Mouse (Mus musculus) hindbrain, embryonic 15.5 days (tissue): ENCODE measurements at regions not wholly inside any gene's neighbourhood (a gene's known extent, or its start where the extent isn't known, plus 50 kb on each side); places are given as distances from the start of the nearest gene placed in this dataset.

ENCODE experiments used
- ATAC-seq: fragments of 200-750 bp; cut with Nextera tagmentation; 2 replicates; pipeline ENCODE4 v1.8.0; 2017; ENCODE audit warnings: low read depth, moderate number of reproducible peaks, moderate TSS enrichment; ENCODE audit not compliant: low FRiP score
- H3K27ac ChIP-seq: fragments of 300-500 bp; sonication (generic); replicated peaks from 2 replicates; pipeline ENCODE4 v1.5.1; 2015; ENCODE audit warnings: mild to moderate bottlenecking, inconsistent platforms
- H3K27me3 ChIP-seq: fragments of 300-500 bp; sonication (generic); 2 replicates; pipeline ENCODE4 v1.6.1; 2015; ENCODE audit warnings: control low read depth, inconsistent platforms
- H3K36me3 ChIP-seq: fragments of 300-500 bp; sonication (generic); 2 replicates; pipeline ENCODE4 v1.6.1; 2015; ENCODE audit warnings: control low read depth, inconsistent platforms
- H3K4me1 ChIP-seq: fragments of 300-500 bp; sonication (generic); replicated peaks from 2 replicates; pipeline ENCODE4 v1.6.1; 2015; ENCODE audit warnings: control low read depth, inconsistent platforms
- H3K4me2 ChIP-seq: fragments of 300-500 bp; sonication (generic); 2 replicates; pipeline ENCODE4 v1.6.1; 2015; ENCODE audit warnings: moderate library complexity, mild to moderate bottlenecking, inconsistent platforms
- H3K4me3 ChIP-seq: fragments of 300-500 bp; sonication (generic); 2 replicates; pipeline ENCODE4 v1.5.1; 2015; ENCODE audit warnings: mild to moderate bottlenecking, inconsistent platforms
- H3K9ac ChIP-seq: fragments of 300-500 bp; sonication (generic); 2 replicates; pipeline ENCODE4 v1.6.1; 2015; ENCODE audit warnings: inconsistent platforms
- H3K9me3 ChIP-seq: fragments of 300-500 bp; sonication (generic); 2 replicates; pipeline ENCODE4 v1.6.1; 2016; ENCODE audit warnings: control low read depth, inconsistent platforms
- WGBS: fragments of 180-500 bp; shearing (Covaris S2); methylation state at CpG from one replicate; pipeline ENCODE4 v1.1.7; 2015; 5-methylcytosine and 5-hydroxymethylcytosine counted together

- H3K9ac ChIP-seq = no peak overlapping the region
- H3K36me3 ChIP-seq = no peaks in the 10 kb centered on the region
- no peaks in the 10 kb centered on the region for H3K4me1 ChIP-seq
- H3K27ac ChIP-seq = no peak overlapping the region
- no peak for ATAC-seq
- no peak overlapping the region for H3K4me2 ChIP-seq
- WGBS = 98% methylated on average over 1 of the region's 1 CpGs
- H3K4me3 ChIP-seq = no peak overlapping the region
- H3K9me3 ChIP-seq = no peaks in the 10 kb centered on the region
- no peaks in the 10 kb centered on the region for H3K27me3 ChIP-seq
Observed at GRCm38 (mm10) chr14:71142465-71142864, 542.8 kb upstream of the Fam160b2 start.

- ATAC-seq = no peak; the same call in 1 of the 2 replicates
- 83% methylated on average over 4 of the region's 4 CpGs for WGBS
Observed at GRCm38 (mm10) chr14:71129771-71130211, 530.2 kb upstream of the Fam160b2 start.

GRCm38 (mm10) chr14:71128495-71128894 is 528.9 kb upstream of the Fam160b2 start:
- Histone ChIP-seq H3K36me3 (no peaks in the 10 kb centered on the region), H3K27me3 (no peaks in the 10 kb centered on the region), H3K9me3 (no peaks in the 10 kb centered on the region), H3K4me1 (peaks cover 6% of the 10 kb centered on the region; the same call in 1 of the 2 replicates), H3K4me2 (no peak overlapping the region), H3K27ac (no peak overlapping the region), H3K4me3 (no peak overlapping the region), H3K9ac (no peak overlapping the region)
- 82% methylated on average over 3 of the region's 3 CpGs for WGBS
- ATAC-seq = no peak

More at GRCm38 (mm10) chr14:71129771-71130211, 530.2 kb upstream of the Fam160b2 start:
- H3K4me2 ChIP-seq = no peak overlapping the region
- no peaks in the 10 kb centered on the region for H3K27me3 ChIP-seq
- H3K4me1 ChIP-seq = peaks cover 6% of the 10 kb centered on the region; the same call in 1 of the 2 replicates
- no peak overlapping the region for H3K27ac ChIP-seq
- H3K9ac ChIP-seq = no peak overlapping the region
- H3K9me3 ChIP-seq = no peaks in the 10 kb centered on the region
- no peaks in the 10 kb centered on the region for H3K36me3 ChIP-seq
- no peak overlapping the region for H3K4me3 ChIP-seq

- Histone ChIP-seq H3K4me1 (peaks cover 11% of the 10 kb centered on the region), H3K9ac (no peak overlapping the region), H3K27me3 (no peaks in the 10 kb centered on the region), H3K27ac (no peak overlapping the region), H3K4me3 (no peak overlapping the region), H3K9me3 (no peaks in the 10 kb centered on the region), H3K36me3 (no peaks in the 10 kb centered on the region), H3K4me2 (no peak overlapping the region)
- 62% methylated on average over 7 of the region's 7 CpGs for whole genome bisulfite sequencing
- ATAC-seq = no peak
Observed at GRCm38 (mm10) chr14:71118681-71119080, 519.0 kb upstream of the Fam160b2 start.

GRCm38 (mm10) chr14:71115798-71116432 is 516.3 kb upstream of the Fam160b2 start:
- peak; percentile 69; the same call in 1 of the 2 replicates for ATAC-seq
- 34% methylated on average over 3 of the region's 3 CpGs for WGBS
- peak overlapping the region; percentile 52; the same call in 1 of the 2 replicates for H3K27ac ChIP-seq
- no peak overlapping the region for H3K4me3 ChIP-seq
- H3K9me3 ChIP-seq = no peaks in the 10 kb centered on the region
- H3K4me1 ChIP-seq = peaks cover 11% of the 10 kb centered on the region
- no peaks in the 10 kb centered on the region for H3K27me3 ChIP-seq
- H3K36me3 ChIP-seq = no peaks in the 10 kb centered on the region
- no peak overlapping the region for H3K4me2 ChIP-seq
- no peak overlapping the region for H3K9ac ChIP-seq

- Histone ChIP-seq H3K4me1 (peaks cover 11% of the 10 kb centered on the region), H3K36me3 (no peaks in the 10 kb centered on the region), H3K27me3 (no peaks in the 10 kb centered on the region), H3K9ac (no peak overlapping the region), H3K9me3 (no peaks in the 10 kb centered on the region), H3K4me2 (no peak overlapping the region), H3K4me3 (no peak overlapping the region), H3K27ac (peak overlapping the region; percentile 47; the same call in 1 of the 2 replicates)
- peak; percentile 72; the same call in 1 of the 2 replicates for ATAC-seq
- WGBS = 63% methylated on average over 8 of the region's 8 CpGs
Observed at GRCm38 (mm10) chr14:71115095-71115797, 515.6 kb upstream of the Fam160b2 start.

- Histone ChIP-seq H3K4me3 (no peak overlapping the region), H3K27ac (no peak overlapping the region), H3K4me1 (peaks cover 11% of the 10 kb centered on the region), H3K9ac (no peak overlapping the region), H3K27me3 (no peaks in the 10 kb centered on the region), H3K4me2 (no peak overlapping the region), H3K9me3 (no peaks in the 10 kb centered on the region), H3K36me3 (no peaks in the 10 kb centered on the region)
- ATAC-seq = no peak
Observed at GRCm38 (mm10) chr14:71113198-71113597, 513.6 kb upstream of the Fam160b2 start.

- Histone ChIP-seq H3K27ac (no peak overlapping the region), H3K4me3 (no peak overlapping the region), H3K36me3 (no peaks in the 10 kb centered on the region), H3K27me3 (no peaks in the 10 kb centered on the region), H3K9ac (no peak overlapping the region), H3K4me1 (no peaks in the 10 kb centered on the region), H3K9me3 (no peaks in the 10 kb centered on the region), H3K4me2 (no peak overlapping the region)
- ATAC-seq = no peak
Observed at GRCm38 (mm10) chr14:71104617-71105016, 505.0 kb upstream of the Fam160b2 start.

- Histone ChIP-seq H3K27ac (no peak overlapping the region), H3K4me2 (no peak overlapping the region), H3K9ac (no peak overlapping the region), H3K4me1 (no peaks in the 10 kb centered on the region), H3K9me3 (no peaks in the 10 kb centered on the region), H3K27me3 (no peaks in the 10 kb centered on the region), H3K4me3 (no peak overlapping the region), H3K36me3 (no peaks in the 10 kb centered on the region)
- no peak for ATAC-seq
- WGBS = 89% methylated on average over 5 of the region's 5 CpGs
Observed at GRCm38 (mm10) chr14:71103955-71104354, 504.3 kb upstream of the Fam160b2 start.

- no peak overlapping the region for H3K9ac ChIP-seq
- H3K9me3 ChIP-seq = no peaks in the 10 kb centered on the region
- WGBS = 68% methylated on average over 7 of the region's 7 CpGs
- no peak overlapping the region for H3K27ac ChIP-seq
- no peaks in the 10 kb centered on the region for H3K36me3 ChIP-seq
- no peak overlapping the region for H3K4me3 ChIP-seq
- H3K4me1 ChIP-seq = no peaks in the 10 kb centered on the region
- H3K27me3 ChIP-seq = no peaks in the 10 kb centered on the region
- no peak for ATAC-seq
- no peak overlapping the region for H3K4me2 ChIP-seq
Observed at GRCm38 (mm10) chr14:71095661-71096422, 496.2 kb upstream of the Fam160b2 start.

GRCm38 (mm10) chr14:71092626-71093326 is 493.1 kb upstream of the Fam160b2 start:
- 66% methylated on average over 8 of the region's 8 CpGs for WGBS
- no peaks in the 10 kb centered on the region for H3K27me3 ChIP-seq

More at GRCm38 (mm10) chr14:71092626-71093326, 493.1 kb upstream of the Fam160b2 start:
- H3K9me3 ChIP-seq = no peaks in the 10 kb centered on the region
- H3K9ac ChIP-seq = no peak overlapping the region
- H3K4me1 ChIP-seq = no peaks in the 10 kb centered on the region
- H3K27ac ChIP-seq = no peak overlapping the region
- no peaks in the 10 kb centered on the region for H3K36me3 ChIP-seq
- H3K4me2 ChIP-seq = no peak overlapping the region
- H3K4me3 ChIP-seq = no peak overlapping the region
- ATAC-seq = peak; percentile 45; the same call in 1 of the 2 replicates
